Mouse (Mus musculus): ENCODE results near the gene Trabd2b. TPM values are rescaled to one million over a fixed set of nuclear protein-coding genes. Genes with fewer than 3 reads are reported as not detected.

Trabd2b gene
- polyA plus RNA-seq, 1 experiment from 2014 or later: 2.0 TPM

DNA sequence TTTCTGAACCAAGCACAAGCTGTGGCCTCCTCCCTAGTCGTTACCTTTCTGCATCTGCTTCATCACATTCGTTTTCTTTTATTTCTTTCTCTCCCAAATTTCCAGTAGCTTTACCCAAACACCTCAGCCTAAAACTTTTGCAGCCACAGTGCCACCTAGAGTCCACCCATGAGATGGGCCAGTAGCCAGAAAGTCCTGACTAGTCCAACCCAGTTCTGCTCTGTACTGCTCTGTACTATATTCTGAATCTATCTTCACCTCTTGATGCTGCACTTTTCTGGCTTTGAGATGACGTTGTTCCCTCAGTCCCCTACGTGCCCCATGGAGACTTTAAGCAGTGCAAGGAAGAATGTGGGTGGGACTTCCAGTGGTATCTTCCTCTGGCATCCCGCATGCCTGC is 229.4 kb downstream of the Trabd2b start:
- WGBS: 22% methylated on average over 5 of the region's 5 CpGs
- no peaks in the 10 kb centered on the region for H3K9me3 ChIP-seq (ENCODE audit: control insufficient read depth, low read length)
- no peak overlapping the region for H3K27ac ChIP-seq (ENCODE audit: low read depth, low read length)
- H3K36me3 ChIP-seq (ENCODE audit: control insufficient read depth, insufficient read depth, low read length): no peaks in the 10 kb centered on the region
- H3K4me1 ChIP-seq (ENCODE audit: control insufficient read depth, insufficient read depth, low read length): no peaks in the 10 kb centered on the region
- H3K4me2 ChIP-seq (ENCODE audit: low read depth): no peak overlapping the region
- H3K9ac ChIP-seq (ENCODE audit: low read length): no peak overlapping the region
- H3K4me3 ChIP-seq (ENCODE audit: low read depth, low read length): no peak overlapping the region
- DNase-seq (ENCODE audit: low spot score): peak; percentile 66
- no peaks in the 10 kb centered on the region for H3K27me3 ChIP-seq (ENCODE audit: control insufficient read depth, insufficient read depth, low read length)
- ATAC-seq (ENCODE audit: insufficient read depth, low FRiP score, low TSS enrichment): peak; percentile 41; the same call in 1 of the 2 replicates

DNA sequence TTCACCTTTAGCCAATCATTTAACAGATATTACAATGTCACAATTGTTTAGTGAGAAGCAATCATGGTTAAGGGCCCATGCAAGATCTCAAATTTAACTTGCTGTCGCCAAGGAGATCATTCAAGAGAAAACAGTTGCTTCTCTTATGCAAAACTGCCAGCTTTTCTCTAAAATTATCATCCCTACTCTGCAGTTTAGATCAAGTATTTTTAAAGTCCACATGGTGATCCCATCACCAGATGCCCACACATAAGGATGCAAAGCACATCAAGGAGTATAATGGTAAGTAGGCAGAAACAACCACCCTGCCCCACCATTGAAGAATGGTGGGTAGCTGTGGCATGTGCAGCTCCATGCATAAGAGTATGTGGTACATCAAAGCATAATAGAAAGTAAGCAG is 229.8 kb downstream of the Trabd2b start:
- Histone ChIP-seq H3K27ac (ENCODE audit: low read depth, low read length) (no peak overlapping the region), H3K27me3 (ENCODE audit: control insufficient read depth, insufficient read depth, low read length) (no peaks in the 10 kb centered on the region), H3K36me3 (ENCODE audit: control insufficient read depth, insufficient read depth, low read length) (no peaks in the 10 kb centered on the region), H3K4me1 (ENCODE audit: control insufficient read depth, insufficient read depth, low read length) (no peaks in the 10 kb centered on the region), H3K4me3 (ENCODE audit: low read depth, low read length) (no peak overlapping the region), H3K9ac (ENCODE audit: low read length) (no peak overlapping the region), H3K4me2 (ENCODE audit: low read depth) (no peak overlapping the region), H3K9me3 (ENCODE audit: control insufficient read depth, low read length) (no peaks in the 10 kb centered on the region)
- WGBS: 84% methylated on average over 1 of the region's 1 CpGs
- DNase-seq (ENCODE audit: low spot score): no peak
- ATAC-seq (ENCODE audit: insufficient read depth, low FRiP score, low TSS enrichment): no peak

- no peak overlapping the region for H3K4me2 ChIP-seq (ENCODE audit: low read depth)
- peak; percentile 36 for DNase-seq (ENCODE audit: low spot score)
- H3K9me3 ChIP-seq (ENCODE audit: control insufficient read depth, low read length): no peaks in the 10 kb centered on the region
- no peaks in the 10 kb centered on the region for H3K27me3 ChIP-seq (ENCODE audit: control insufficient read depth, insufficient read depth, low read length)
- H3K9ac ChIP-seq (ENCODE audit: low read length): no peak overlapping the region
- H3K27ac ChIP-seq (ENCODE audit: low read depth, low read length): no peak overlapping the region
- no peaks in the 10 kb centered on the region for H3K4me1 ChIP-seq (ENCODE audit: control insufficient read depth, insufficient read depth, low read length)
- H3K4me3 ChIP-seq (ENCODE audit: low read depth, low read length): no peak overlapping the region
- 15% methylated on average over 3 of the region's 3 CpGs for WGBS
- H3K36me3 ChIP-seq (ENCODE audit: control insufficient read depth, insufficient read depth, low read length): no peaks in the 10 kb centered on the region
- no peak for ATAC-seq (ENCODE audit: insufficient read depth, low FRiP score, low TSS enrichment)
Measured at GRCm38 (mm10) chr4:114637120-114637519, 230.6 kb downstream of the Trabd2b start.

DNA sequence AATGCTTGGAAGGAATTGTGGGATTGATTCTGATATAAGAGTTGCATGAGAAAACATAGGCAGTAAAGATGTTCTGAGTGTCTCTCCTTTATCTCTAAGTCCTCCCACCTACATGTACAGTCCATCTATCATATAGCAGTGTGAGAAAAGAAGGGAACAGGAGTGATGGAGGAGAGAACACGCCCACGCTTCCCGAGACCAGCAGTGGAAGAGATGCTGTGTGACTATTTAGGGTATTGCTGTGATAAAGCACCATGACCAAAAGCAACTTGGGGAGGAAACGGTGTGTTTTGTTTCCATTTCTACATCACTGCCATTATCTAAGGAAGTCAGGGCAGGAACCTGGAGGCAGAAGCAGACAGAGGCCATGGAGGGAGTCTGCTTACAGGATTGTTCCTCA is 235.9 kb downstream of the Trabd2b start:
- ATAC-seq (ENCODE audit: insufficient read depth, low FRiP score, low TSS enrichment): no peak

DNA sequence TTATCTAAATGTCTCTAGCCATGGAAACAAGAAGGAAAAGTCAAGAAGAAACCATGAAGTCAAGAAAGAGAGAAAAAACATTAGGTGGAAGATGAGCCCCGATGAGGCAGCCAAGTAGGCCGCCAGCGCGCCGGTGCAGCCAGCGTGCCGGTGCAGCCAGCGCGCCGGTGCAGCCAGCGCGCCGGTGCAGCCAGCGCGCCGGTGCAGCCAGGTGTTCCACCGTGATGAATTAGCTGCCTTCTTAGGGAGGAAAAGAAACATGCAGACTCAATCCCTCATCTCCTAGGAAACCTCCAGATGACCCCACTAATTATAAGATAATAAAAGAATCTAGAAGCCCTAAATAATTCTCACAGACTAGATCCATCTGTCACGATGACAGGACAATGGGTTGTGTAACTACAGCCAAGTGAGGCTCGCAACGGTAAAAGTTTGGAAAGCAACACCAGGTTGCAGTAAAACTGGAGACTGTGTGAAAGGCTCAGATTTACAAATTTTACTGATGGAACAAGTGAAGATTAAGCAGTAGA is 237.2 kb downstream of the Trabd2b start:
- H3K9me3 ChIP-seq (ENCODE audit: control insufficient read depth, low read length): no peaks in the 10 kb centered on the region
- DNase-seq (ENCODE audit: low spot score) (no peak), ATAC-seq (ENCODE audit: insufficient read depth, low FRiP score, low TSS enrichment) (peak; percentile 26; the same call in 1 of the 2 replicates)
- no peaks in the 10 kb centered on the region for H3K36me3 ChIP-seq (ENCODE audit: control insufficient read depth, insufficient read depth, low read length)
- 28% methylated on average over 20 of the region's 20 CpGs for WGBS
- H3K27me3 ChIP-seq (ENCODE audit: control insufficient read depth, insufficient read depth, low read length): 0 out of 2 replicates have a peak, but pooled peaks cover 4% of the 10 kb centered on the region
- H3K9ac ChIP-seq (ENCODE audit: low read length): no peak overlapping the region
- H3K4me2 ChIP-seq (ENCODE audit: low read depth): peak overlapping the region; percentile 26; the same call in 1 of the 2 replicates
- no peak overlapping the region for H3K4me3 ChIP-seq (ENCODE audit: low read depth, low read length)
- H3K27ac ChIP-seq (ENCODE audit: low read depth, low read length): no peak overlapping the region
- H3K4me1 ChIP-seq (ENCODE audit: control insufficient read depth, insufficient read depth, low read length): peaks cover 8% of the 10 kb centered on the region

More for the DNA sequence above, 235.9 kb downstream of the Trabd2b start:
- no peaks in the 10 kb centered on the region for H3K36me3 ChIP-seq (ENCODE audit: control insufficient read depth, insufficient read depth, low read length)
- no peak for DNase-seq (ENCODE audit: low spot score)
- no peak overlapping the region for H3K9ac ChIP-seq (ENCODE audit: low read length)
- no peak overlapping the region for H3K4me2 ChIP-seq (ENCODE audit: low read depth)
- 81% methylated on average over 4 of the region's 4 CpGs for WGBS
- no peak overlapping the region for H3K27ac ChIP-seq (ENCODE audit: low read depth, low read length)
- H3K4me3 ChIP-seq (ENCODE audit: low read depth, low read length): no peak overlapping the region
- H3K9me3 ChIP-seq (ENCODE audit: control insufficient read depth, low read length): no peaks in the 10 kb centered on the region
- no peaks in the 10 kb centered on the region for H3K27me3 ChIP-seq (ENCODE audit: control insufficient read depth, insufficient read depth, low read length)
- H3K4me1 ChIP-seq (ENCODE audit: control insufficient read depth, insufficient read depth, low read length): peaks cover 8% of the 10 kb centered on the region

DNA sequence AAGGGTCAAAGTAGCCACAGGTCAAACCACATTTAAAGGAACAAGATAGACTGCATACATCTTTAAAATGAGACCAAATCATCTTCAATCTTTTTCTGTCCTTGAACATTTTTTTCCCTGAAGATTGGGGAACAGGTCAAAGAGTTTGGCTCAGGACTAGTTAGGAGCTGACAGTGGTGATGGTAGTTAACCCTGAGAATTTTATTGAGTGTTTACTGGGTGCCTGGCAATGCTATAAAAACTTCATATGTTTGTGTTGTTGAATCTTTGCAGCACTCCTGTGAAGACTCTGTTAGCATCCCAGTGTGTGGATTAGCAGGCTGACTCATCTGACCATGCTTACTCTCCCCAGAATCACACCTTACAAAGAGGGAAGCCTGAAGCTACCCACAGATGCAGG is 238.8 kb downstream of the Trabd2b start:
- peaks cover 8% of the 10 kb centered on the region for H3K4me1 ChIP-seq (ENCODE audit: control insufficient read depth, insufficient read depth, low read length)
- H3K36me3 ChIP-seq (ENCODE audit: control insufficient read depth, insufficient read depth, low read length): no peaks in the 10 kb centered on the region
- no peak for DNase-seq (ENCODE audit: low spot score)
- ATAC-seq (ENCODE audit: insufficient read depth, low FRiP score, low TSS enrichment): no peak
- H3K4me3 ChIP-seq (ENCODE audit: low read depth, low read length): no peak overlapping the region
- no peak overlapping the region for H3K4me2 ChIP-seq (ENCODE audit: low read depth)
- no peak overlapping the region for H3K27ac ChIP-seq (ENCODE audit: low read depth, low read length)
- 0 out of 2 replicates have a peak, but pooled peaks cover 6% of the 10 kb centered on the region for H3K27me3 ChIP-seq (ENCODE audit: control insufficient read depth, insufficient read depth, low read length)
- no peak overlapping the region for H3K9ac ChIP-seq (ENCODE audit: low read length)
- no peaks in the 10 kb centered on the region for H3K9me3 ChIP-seq (ENCODE audit: control insufficient read depth, low read length)

- Histone ChIP-seq H3K9me3 (ENCODE audit: control insufficient read depth, low read length) (no peaks in the 10 kb centered on the region), H3K27ac (ENCODE audit: low read depth, low read length) (no peak overlapping the region), H3K36me3 (ENCODE audit: control insufficient read depth, insufficient read depth, low read length) (no peaks in the 10 kb centered on the region), H3K9ac (ENCODE audit: low read length) (no peak overlapping the region), H3K4me3 (ENCODE audit: low read depth, low read length) (no peak overlapping the region), H3K27me3 (ENCODE audit: control insufficient read depth, insufficient read depth, low read length) (0 out of 2 replicates have a peak, but pooled peaks cover 6% of the 10 kb centered on the region), H3K4me2 (ENCODE audit: low read depth) (no peak overlapping the region), H3K4me1 (ENCODE audit: control insufficient read depth, insufficient read depth, low read length) (peaks cover 8% of the 10 kb centered on the region)
- WGBS: 32% methylated on average over 13 of the region's 13 CpGs
- DNase-seq (ENCODE audit: low spot score) (no peak), ATAC-seq (ENCODE audit: insufficient read depth, low FRiP score, low TSS enrichment) (no peak)
Measured at GRCm38 (mm10) chr4:114646825-114647681, 240.5 kb downstream of the Trabd2b start.

DNA sequence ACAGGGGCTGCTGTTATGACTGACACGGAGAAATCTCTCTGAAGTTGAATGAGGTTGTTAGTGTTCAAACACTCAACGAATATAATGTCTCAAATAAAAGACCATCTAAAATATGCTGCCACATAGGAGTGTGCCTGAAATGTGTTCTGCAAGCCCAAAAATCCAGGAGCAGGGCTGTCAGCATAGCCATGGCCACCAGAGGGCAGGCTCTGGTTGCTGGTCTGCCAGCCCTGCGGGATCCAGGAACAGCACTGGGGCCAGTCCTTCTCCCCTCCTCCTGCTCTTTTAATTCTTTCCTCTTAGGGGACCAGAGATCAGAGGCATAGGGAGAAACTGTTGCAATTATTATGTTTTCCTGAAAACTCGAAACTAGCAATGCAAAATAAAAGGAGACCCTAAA is 241.2 kb downstream of the Trabd2b start:
- Histone ChIP-seq H3K4me3 (ENCODE audit: low read depth, low read length) (no peak overlapping the region), H3K4me2 (ENCODE audit: low read depth) (no peak overlapping the region), H3K9ac (ENCODE audit: low read length) (no peak overlapping the region), H3K36me3 (ENCODE audit: control insufficient read depth, insufficient read depth, low read length) (no peaks in the 10 kb centered on the region), H3K9me3 (ENCODE audit: control insufficient read depth, low read length) (no peaks in the 10 kb centered on the region), H3K27ac (ENCODE audit: low read depth, low read length) (no peak overlapping the region), H3K4me1 (ENCODE audit: control insufficient read depth, insufficient read depth, low read length) (peaks cover 8% of the 10 kb centered on the region), H3K27me3 (ENCODE audit: control insufficient read depth, insufficient read depth, low read length) (0 out of 2 replicates have a peak, but pooled peaks cover 6% of the 10 kb centered on the region)
- ATAC-seq (ENCODE audit: insufficient read depth, low FRiP score, low TSS enrichment) (no peak), DNase-seq (ENCODE audit: low spot score) (peak; percentile 79)
- WGBS: 5% methylated on average over 4 of the region's 4 CpGs

Data from neural tube, embryonic 11.5 days (tissue).